Mouse (Mus musculus) stomach, postnatal 0 days (tissue): ENCODE data around the gene Pola2.

Experiments used
- CTCF ChIP-seq: IDR thresholded peaks from 2 replicates; pipeline ENCODE4 v1.5.1; 2016; ENCODE audit warnings: antibody characterized with exemption, low read depth, mild to moderate bottlenecking, moderate library complexity
- EP300 ChIP-seq: optimal IDR thresholded peaks from 2 replicates; pipeline ENCODE3; 2016; ENCODE audit warnings: antibody characterized with exemption

GRCm38 (mm10) chr19:5940656-5941055 is 23.3 kb downstream of the Pola2 start:
- no peak for TF ChIP-seq CTCF
- TF ChIP-seq EP300 = no peak
